Mouse (Mus musculus) MEL (cell line): ENCODE measurements at regions not wholly inside any gene's neighbourhood (a gene's known extent, or its start where the extent isn't known, plus 50 kb on each side); places are given as distances from the start of the nearest gene placed in this dataset.

ENCODE experiments used
- DNase-seq: peaks from one replicate; pipeline ENCODE4 v3.0.0; 2011; ENCODE audit warnings: low read depth, low spot score
- H3K27ac ChIP-seq: 2 replicates; pipeline ENCODE4 v1.5.1; 2012; ENCODE audit warnings: low read depth, mild to moderate bottlenecking, control low read depth, low read length, moderate library complexity; ENCODE audit not compliant: control insufficient read depth
- H3K27me3 ChIP-seq, 2 experiments: fragments of 150-350 bp in 1 of 2; sonication (generic) in 1 of 2; 2 replicates each; pipeline ENCODE4 v1.6.1; 2012; ENCODE audit warnings: low read length in 2 of 2, mild to moderate bottlenecking in 2 of 2, improper control_type of control experiment in 1 of 2, moderate library complexity in 1 of 2; ENCODE audit not compliant: insufficient read depth in 2 of 2, control insufficient read depth in 1 of 2
- H3K36me3 ChIP-seq, 2 experiments: 2 replicates each; pipeline ENCODE4 v1.6.1; 2012 to 2014; ENCODE audit warnings: low read length in 2 of 2, improper control_type of control experiment in 1 of 2, inconsistent platforms in 1 of 2, mild to moderate bottlenecking in 1 of 2; ENCODE audit not compliant: insufficient read depth in 2 of 2, control insufficient read depth in 1 of 2
- H3K4me1 ChIP-seq, 2 experiments: fragments of 150-350 bp in 1 of 2; sonication (generic) in 1 of 2; 2 replicates each; pipeline ENCODE4 v1.6.1; 2012; ENCODE audit warnings: low read length in 2 of 2, improper control_type of control experiment in 1 of 2, mild to moderate bottlenecking in 1 of 2; ENCODE audit not compliant: insufficient read depth in 2 of 2, control insufficient read depth in 1 of 2
- H3K4me3 ChIP-seq, 2 experiments: fragments of 150-350 bp in 1 of 2; sonication (generic) in 1 of 2; 2 replicates each; pipeline ENCODE4 v1.5.1; 2012; ENCODE audit warnings: low read depth in 2 of 2, low read length in 2 of 2, mild to moderate bottlenecking in 2 of 2, moderate library complexity in 2 of 2, control low read depth in 1 of 2, improper control_type of control experiment in 1 of 2; ENCODE audit not compliant: control insufficient read depth in 1 of 2, insufficient read depth in 1 of 2
- H3K79me2 ChIP-seq: 2 replicates; pipeline ENCODE4 v1.6.1; 2012; ENCODE audit warnings: mild to moderate bottlenecking, low read length, moderate library complexity; ENCODE audit not compliant: control insufficient read depth, poor library complexity, insufficient read depth
- H3K9ac ChIP-seq: 2 replicates; pipeline ENCODE4 v1.6.1; 2012; ENCODE audit warnings: low read depth, mild to moderate bottlenecking, control low read depth, low read length, moderate library complexity; ENCODE audit not compliant: control insufficient read depth, poor library complexity, severe bottlenecking
- H3K9me3 ChIP-seq: fragments of 150-350 bp; sonication (generic); replicated peaks from 2 replicates; pipeline ENCODE4 v1.6.1; 2012; ENCODE audit warnings: mild to moderate bottlenecking, low read length, improper control_type of control experiment, moderate library complexity; ENCODE audit not compliant: insufficient read depth
- BHLHE40 ChIP-seq: IDR thresholded peaks from 2 replicates; pipeline ENCODE4 v1.6.1; 2012; ENCODE audit warnings: low read depth, mild to moderate bottlenecking, inconsistent platforms, low read length, improper control_type of control experiment, borderline replicate concordance
- EP300 ChIP-seq, 2 experiments: IDR thresholded peaks; 2 replicates each; pipeline ENCODE4 v1.6.1; 2011; ENCODE audit warnings: improper control_type of control experiment in 2 of 2, low read length in 2 of 2, low read depth in 1 of 2, mild to moderate bottlenecking in 1 of 2
- GABPA ChIP-seq: IDR thresholded peaks from 2 replicates; pipeline ENCODE4 v1.6.1; 2012; ENCODE audit warnings: low read depth, mild to moderate bottlenecking, inconsistent platforms, low read length, improper control_type of control experiment, moderate library complexity
- MAFK ChIP-seq: IDR thresholded peaks from 2 replicates; pipeline ENCODE4 v1.6.1; 2011; ENCODE audit warnings: low read depth, mild to moderate bottlenecking, low read length, improper control_type of control experiment, borderline replicate concordance
- MXI1 ChIP-seq: IDR thresholded peaks from 2 replicates; pipeline ENCODE4 v1.6.1; 2011; ENCODE audit warnings: mild to moderate bottlenecking, low read depth, low read length, improper control_type of control experiment
- MYB ChIP-seq: IDR thresholded peaks from 2 replicates; pipeline ENCODE4 v1.6.1; 2011; ENCODE audit warnings: mild to moderate bottlenecking, low read depth, low read length, improper control_type of control experiment
- NRF1 ChIP-seq: IDR thresholded peaks from 2 replicates; pipeline ENCODE4 v1.6.1; 2014; ENCODE audit warnings: low read depth, mild to moderate bottlenecking, inconsistent platforms, low read length, improper control_type of control experiment, moderate library complexity; ENCODE audit not compliant: poor library complexity, insufficient read depth, severe bottlenecking
- POLR2A ChIP-seq, 2 experiments: IDR thresholded peaks; 2 replicates each; pipeline ENCODE4 v1.6.1; 2011 to 2012; ENCODE audit warnings: low read length in 2 of 2, mild to moderate bottlenecking in 2 of 2, control low read depth in 1 of 2, improper control_type of control experiment in 1 of 2, low read depth in 1 of 2, moderate library complexity in 1 of 2; ENCODE audit not compliant: control insufficient read depth in 1 of 2, insufficient read depth in 1 of 2, poor library complexity in 1 of 2
- RAD21 ChIP-seq: IDR thresholded peaks from 2 replicates; pipeline ENCODE4 v1.6.1; 2011; ENCODE audit warnings: mild to moderate bottlenecking, low read depth, low read length, improper control_type of control experiment
- SIN3A ChIP-seq: IDR thresholded peaks from 2 replicates; pipeline ENCODE4 v1.6.1; 2012; ENCODE audit warnings: low read length, improper control_type of control experiment, inconsistent platforms
- USF1 ChIP-seq: IDR thresholded peaks from 2 replicates; pipeline ENCODE4 v1.6.1; 2014; ENCODE audit warnings: low read depth, mild to moderate bottlenecking, inconsistent platforms, low read length, improper control_type of control experiment, moderate library complexity
- USF2 ChIP-seq, 2 experiments: IDR thresholded peaks; 2 replicates each; pipeline ENCODE4 v1.6.1; 2011 to 2012; ENCODE audit warnings: improper control_type of control experiment in 2 of 2, low read length in 2 of 2, borderline replicate concordance in 1 of 2, inconsistent platforms in 1 of 2, low read depth in 1 of 2, mild to moderate bottlenecking in 1 of 2; ENCODE audit not compliant: insufficient read depth in 1 of 2
- ZKSCAN1 ChIP-seq: IDR thresholded peaks from 2 replicates; pipeline ENCODE4 v1.6.1; 2012; ENCODE audit warnings: low read depth, mild to moderate bottlenecking, inconsistent platforms, low read length, improper control_type of control experiment, moderate library complexity

GRCm38 (mm10) chr8:30561323-30562207 is 2866.9 kb upstream of the 5930422O12Rik start:
- Histone ChIP-seq H3K36me3 (no peaks in the 10 kb centered on the region), H3K27me3 (no peaks in the 10 kb centered on the region), H3K27ac (no peak overlapping the region), H3K4me3 (no peak overlapping the region), H3K4me1 (no peaks in the 10 kb centered on the region), H3K79me2 (no peaks in the 10 kb centered on the region), H3K9me3 (no peaks in the 10 kb centered on the region), H3K9ac (no peak overlapping the region)
- TF ChIP-seq ZKSCAN1: no peak
- no peak for TF ChIP-seq SIN3A
- no peak for TF ChIP-seq MYB
- TF ChIP-seq NRF1: no peak
- DNase-seq: no peak

- H3K4me1 ChIP-seq: no peaks in the 10 kb centered on the region
- no peak overlapping the region for H3K9ac ChIP-seq
- H3K4me3 ChIP-seq: no peak overlapping the region
- DNase-seq: no peak
- no peaks in the 10 kb centered on the region for H3K9me3 ChIP-seq
- no peak for TF ChIP-seq USF2 (IDR thresholded peaks at IDR 0.05; ENCODE audit: borderline replicate concordance in 1 of 2, insufficient read depth in 1 of 2, low read depth in 1 of 2, low read length in 2 of 2)
- no peak for TF ChIP-seq MXI1
- no peak for TF ChIP-seq BHLHE40
- TF ChIP-seq MAFK: no peak
- no peaks in the 10 kb centered on the region for H3K79me2 ChIP-seq
- H3K27ac ChIP-seq: no peak overlapping the region
- H3K36me3 ChIP-seq: no peaks in the 10 kb centered on the region
- H3K27me3 ChIP-seq: no peaks in the 10 kb centered on the region
These were observed 2858.7 kb upstream of the 5930422O12Rik start for GRCm38 (mm10) chr8:30569799-30570198.

GRCm38 (mm10) chr8:30570547-30570946 is 2858.0 kb upstream of the 5930422O12Rik start:
- H3K9me3 ChIP-seq: no peaks in the 10 kb centered on the region
- no peaks in the 10 kb centered on the region for H3K4me1 ChIP-seq
- no peak overlapping the region for H3K9ac ChIP-seq
- TF ChIP-seq POLR2A (IDR thresholded peaks at IDR 0.05; ENCODE audit: control insufficient read depth in 1 of 2, insufficient read depth in 1 of 2, low read depth in 1 of 2, low read length in 2 of 2, poor library complexity in 1 of 2): no peak
- TF ChIP-seq EP300 (IDR thresholded peaks at IDR 0.05; ENCODE audit: low read depth in 1 of 2, low read length in 2 of 2): no peak
- no peak for TF ChIP-seq RAD21
- TF ChIP-seq USF1: no peak
- TF ChIP-seq MXI1: no peak
- no peak for TF ChIP-seq GABPA
- H3K79me2 ChIP-seq: no peaks in the 10 kb centered on the region
- H3K36me3 ChIP-seq: no peaks in the 10 kb centered on the region
- DNase-seq: no peak
- no peak overlapping the region for H3K4me3 ChIP-seq
- H3K27ac ChIP-seq: no peak overlapping the region
- H3K27me3 ChIP-seq: no peaks in the 10 kb centered on the region
